Mouse (Mus musculus) frontal cortex, postnatal 14 days (tissue): ENCODE data around the gene Zfp641.
A peak's percentile ranks its signal among the peaks of the same experiment; 100 is the strongest.

ENCODE experiments used
- DNase-seq, 2 experiments: peaks; one replicate each; pipeline ENCODE4 v3.0.0; 2022; ENCODE audit warnings: low spot score in 2 of 2

The Zfp641 gene

DNA sequence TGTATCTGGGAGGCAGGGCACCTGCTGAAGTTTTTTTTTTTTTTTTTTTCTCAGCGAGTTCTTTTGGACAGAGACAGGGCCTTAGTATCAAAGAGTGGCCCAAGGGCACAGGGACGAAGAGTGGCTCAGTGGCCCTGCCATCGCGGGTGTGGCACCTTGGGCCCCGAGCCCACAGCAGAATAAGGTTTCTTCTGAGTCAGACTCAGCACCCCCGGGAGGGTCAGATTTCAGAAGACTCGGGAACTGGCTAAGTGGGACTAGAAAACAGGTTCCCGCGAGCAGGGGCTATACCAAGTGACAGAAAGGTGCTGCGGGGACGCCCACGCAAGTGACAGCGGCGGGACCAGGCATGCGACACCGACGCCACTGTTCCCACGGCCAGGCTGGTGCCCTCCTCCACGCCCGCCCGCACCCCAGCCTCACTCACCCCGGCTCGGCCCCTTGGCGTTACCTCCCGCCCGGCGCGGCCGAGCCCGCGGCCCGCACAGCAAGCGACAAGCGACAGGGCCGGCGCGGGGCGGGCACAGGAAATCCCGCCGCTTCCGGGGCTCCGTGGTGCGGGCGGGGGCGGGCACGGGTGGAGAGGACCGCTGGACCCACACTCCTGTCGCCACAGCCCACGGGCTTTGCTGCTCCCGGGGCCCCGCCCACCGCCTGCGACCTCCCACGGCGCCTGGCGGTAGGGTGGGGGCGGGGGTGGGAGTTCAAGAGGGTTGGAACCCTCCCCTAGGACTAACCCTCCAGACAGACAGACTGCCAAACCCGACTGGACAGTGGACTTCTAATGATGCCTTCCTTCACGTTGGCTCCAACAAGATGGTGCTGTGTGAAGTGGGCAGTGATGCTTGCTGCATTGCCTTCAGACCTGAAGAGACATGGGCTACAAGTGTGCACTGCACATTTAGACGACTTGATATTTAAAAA lies at the start of gene Zfp641:
Zfp641 (minus strand) TSS at position 534 of the 924 bp plus-strand sequence.
- peak in 1 of 2 experiments; percentile 26 for DNase-seq

DNA sequence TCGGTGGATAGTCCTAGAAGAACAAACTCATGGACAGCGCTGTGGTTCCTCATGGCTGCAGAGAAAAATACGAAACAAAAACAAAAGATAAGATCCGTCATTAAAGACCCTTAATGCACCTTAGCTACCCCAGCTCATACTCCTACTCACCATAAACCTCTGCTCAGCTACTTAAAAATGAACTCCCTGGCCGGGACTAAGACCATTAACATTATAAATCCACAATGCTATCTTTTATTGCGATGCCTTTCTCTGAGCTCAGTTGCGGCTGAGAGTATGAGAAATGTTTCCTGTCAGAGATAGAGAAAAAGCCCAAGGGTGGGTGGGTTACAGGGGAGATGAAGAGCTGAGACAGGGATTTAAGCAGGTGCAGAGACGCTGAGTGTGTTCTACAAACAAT lies 44.9 kb upstream of the Zfp641 start, which contains the start of gene Olfr284:
Olfr284 (minus strand) TSS at position 101 of the 400 bp plus-strand sequence.
- DNase-seq, result no peak

GRCm38 (mm10) chr15:98317177-98317724 lies 21.3 kb upstream of the Zfp641 start, which contains the start of gene Olfr285:
Gene Olfr285, minus strand, starts transcription at chr15:98317353.
- DNase-seq, result no peak

DNA sequence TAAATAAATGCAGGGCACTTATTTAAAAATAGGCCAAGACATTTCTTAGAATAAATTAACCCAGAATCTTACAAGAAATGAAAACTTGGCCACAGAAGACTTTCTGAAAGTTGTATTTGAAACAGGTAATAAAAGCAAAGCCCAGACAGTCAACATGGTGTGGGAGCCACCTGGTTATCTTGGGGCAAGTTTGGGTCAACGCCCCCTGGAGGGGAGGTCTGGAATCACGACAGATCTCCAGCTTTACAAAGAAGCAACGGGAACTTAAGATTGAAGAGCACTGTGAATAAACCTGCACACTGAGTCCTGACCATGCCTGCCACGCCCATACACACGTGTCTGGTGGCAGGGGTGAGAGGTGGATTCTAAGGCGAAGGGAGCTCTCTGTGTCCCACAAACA lies 19.7 kb upstream of the Zfp641 start:
- no peak for DNase-seq

DNA sequence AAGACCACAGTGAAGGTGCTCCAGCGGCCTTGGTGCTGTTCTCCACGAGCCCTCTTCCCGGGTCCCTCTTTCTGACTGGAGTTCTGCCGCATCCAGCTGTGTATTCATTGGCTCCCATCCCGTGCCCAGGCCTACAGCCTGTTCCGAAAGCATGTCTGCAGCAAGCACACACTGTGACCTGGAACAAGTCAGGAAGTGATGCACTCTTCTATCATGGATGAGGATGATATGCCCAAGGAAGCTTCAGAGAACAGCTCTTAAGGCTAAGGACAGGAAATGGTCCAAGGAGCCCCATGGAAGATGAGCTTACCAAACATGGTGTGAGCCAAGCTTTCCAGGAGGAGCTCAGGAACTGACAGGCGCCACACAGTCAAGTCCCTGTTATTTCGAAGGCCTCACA lies 2.3 kb downstream of the Zfp641 start:
- DNase-seq, result no peak

DNA sequence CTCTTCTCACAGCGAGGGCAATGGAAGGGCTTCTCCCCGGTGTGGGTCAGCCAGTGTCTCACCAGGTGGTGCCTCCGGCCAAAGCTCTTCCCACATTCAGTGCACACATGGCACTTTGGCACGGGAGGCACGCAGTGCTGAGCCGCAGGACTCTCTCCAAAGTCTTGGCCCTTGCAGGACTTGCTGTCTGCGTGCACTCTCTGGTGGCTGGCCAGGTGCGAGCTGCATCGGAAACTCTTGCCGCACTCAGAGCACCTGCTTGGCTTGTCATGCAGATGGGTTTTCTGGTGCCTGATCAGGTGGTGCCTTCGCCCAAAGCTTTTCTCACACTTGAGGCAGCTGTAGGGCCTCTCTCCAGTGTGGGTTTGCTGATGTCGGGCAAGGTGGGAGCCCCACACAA lies 7.4 kb downstream of the Zfp641 start:
- DNase-seq, result no peak

DNA sequence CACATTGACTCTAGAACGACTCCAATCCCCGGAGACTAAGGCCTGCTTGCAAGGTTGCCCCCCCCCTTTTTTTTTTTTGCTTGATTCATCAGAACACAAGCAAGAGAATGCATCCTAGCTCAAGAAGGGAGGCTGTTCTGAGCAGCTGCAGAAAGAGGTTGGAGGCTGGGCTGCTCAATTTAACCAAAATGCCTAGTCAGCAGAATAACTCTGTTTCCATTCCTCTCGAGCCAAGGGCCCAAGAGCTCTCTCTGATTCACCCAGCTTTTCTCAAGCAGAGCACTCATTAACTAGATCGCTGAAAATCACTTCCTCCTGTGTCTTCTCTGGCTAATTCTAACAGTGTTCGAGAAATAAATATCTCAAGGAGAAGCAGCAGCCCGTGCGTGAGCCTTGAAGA lies 9.5 kb downstream of the Zfp641 start:
- DNase-seq, result no peak

DNA sequence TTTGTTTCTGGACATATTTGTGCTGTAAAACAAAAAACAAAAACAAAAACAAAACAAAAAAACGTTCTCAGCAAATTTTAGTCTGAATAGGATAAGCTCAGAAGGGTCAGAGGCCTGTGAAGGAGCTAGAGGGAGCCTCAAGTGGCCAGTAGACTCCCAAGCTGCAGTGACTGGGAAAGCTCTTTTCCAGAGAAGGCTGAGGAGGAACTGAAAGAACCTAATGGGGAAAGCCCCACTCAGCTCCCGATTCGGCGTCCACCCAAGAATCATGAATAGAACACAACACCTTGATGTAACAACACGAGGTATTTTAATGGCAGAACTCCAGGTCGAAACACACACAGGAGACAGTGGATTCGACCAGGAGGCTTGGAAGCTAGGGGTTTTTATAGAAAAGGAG lies 38.2 kb downstream of the Zfp641 start:
- DNase-seq, result no peak

- DNase-seq, result no peak
These were observed 38.8 kb downstream of the Zfp641 start, which contains the start of gene H1fnt for GRCm38 (mm10) chr15:98257193-98257592. Gene H1fnt, minus strand, starts transcription at chr15:98257293.

- DNase-seq, result no peak
These were observed 39.7 kb downstream of the Zfp641 start for GRCm38 (mm10) chr15:98256271-98256670.
